Mouse (Mus musculus): ENCODE measurements around the gene Atp8a2.
A peak's percentile ranks its signal among the peaks of the same experiment; 100 is the strongest.

Atp8a2 gene

DNA sequence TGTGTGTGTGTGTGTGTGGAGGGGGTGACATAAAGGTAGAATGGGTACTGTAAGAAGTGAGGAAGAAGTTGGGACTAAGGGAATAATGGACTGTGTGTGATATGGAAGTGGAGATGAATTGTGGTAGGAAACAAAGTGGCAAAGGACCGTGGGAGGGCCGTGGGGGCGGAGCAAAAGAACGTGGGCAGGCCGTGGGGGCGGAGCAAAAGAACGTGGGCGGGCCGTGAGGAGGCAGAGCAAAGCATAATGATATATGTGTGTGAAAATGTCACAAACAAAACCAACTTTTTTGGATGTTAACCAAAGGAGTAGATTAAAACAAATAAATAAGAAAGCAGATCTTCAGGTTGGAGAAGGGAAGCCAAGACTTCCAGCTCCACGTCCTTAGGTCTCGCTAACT lies 44.6 kb downstream of the Atp8a2 start:
- DNase-seq (ENCODE audit: low spot score) = no peak

GRCm38 (mm10) chr14:60148893-60149292 lies 48.1 kb downstream of the Atp8a2 start:
- no peak for DNase-seq (ENCODE audit: low spot score)

DNA sequence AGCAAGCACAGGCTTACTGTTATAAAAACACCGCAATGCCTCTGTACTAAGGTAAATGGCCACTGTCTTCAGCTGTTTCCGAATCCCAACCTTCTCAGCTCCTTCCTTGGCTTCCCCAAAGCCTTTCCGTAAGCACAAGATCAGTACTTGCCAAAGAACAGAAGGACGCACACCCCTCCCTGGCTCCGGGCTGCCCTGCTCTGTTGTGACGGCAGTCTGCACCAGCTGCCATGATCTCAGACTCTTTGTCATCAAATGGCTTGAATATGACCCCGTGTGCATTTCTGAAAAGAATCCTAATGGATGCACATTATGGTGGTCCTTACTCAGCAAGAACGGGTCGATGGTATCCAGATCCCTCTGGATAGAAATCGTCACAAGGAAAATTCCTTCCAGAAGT lies 53.7 kb downstream of the Atp8a2 start:
- no peak for DNase-seq (ENCODE audit: low spot score)

DNA sequence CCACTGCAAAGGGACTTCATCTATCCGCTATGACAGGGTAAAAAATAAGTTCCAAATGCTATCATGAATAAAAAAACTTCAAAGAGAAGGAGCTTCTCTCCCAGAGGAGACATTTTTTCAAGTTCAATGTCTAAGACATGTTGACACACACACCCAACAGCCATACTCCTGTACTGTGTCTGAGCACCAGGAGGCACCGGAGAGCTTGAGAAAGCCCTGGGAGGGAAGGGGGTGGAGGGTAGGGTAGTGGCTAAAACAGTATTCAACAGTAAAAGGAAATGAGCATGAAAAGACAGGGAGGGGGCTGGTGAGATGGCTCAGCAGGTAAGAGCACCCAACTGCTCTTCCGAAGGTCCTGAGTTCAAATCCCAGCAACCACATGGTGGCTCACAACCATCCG lies 58.6 kb downstream of the Atp8a2 start:
- no peak for DNase-seq (ENCODE audit: low spot score)

DNA sequence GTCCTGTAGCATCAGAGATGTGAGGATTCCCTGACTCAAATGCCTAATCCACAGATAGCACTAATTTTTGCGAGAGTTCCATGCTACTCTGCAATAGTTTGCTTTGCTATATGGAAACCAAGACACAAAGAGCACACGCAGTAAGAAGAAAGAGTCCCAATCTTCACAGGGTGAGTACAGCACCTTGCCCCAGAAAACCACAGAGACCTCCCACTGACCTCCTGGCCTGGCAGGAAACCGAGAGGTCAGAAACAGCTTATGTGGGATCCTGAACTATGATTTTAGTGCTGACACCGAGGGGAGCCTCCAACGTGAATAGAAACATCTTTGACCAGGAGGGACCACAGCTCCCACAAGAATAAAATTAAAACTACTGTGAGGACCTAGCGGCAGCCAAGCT lies 59.2 kb downstream of the Atp8a2 start:
- DNase-seq (ENCODE audit: low spot score) = no peak

- no peak for DNase-seq (ENCODE audit: low spot score)
These were observed 61.2 kb downstream of the Atp8a2 start for GRCm38 (mm10) chr14:60135801-60136200.

- peak; percentile 32 for DNase-seq (ENCODE audit: low spot score)
These were observed 62.3 kb downstream of the Atp8a2 start for GRCm38 (mm10) chr14:60134720-60135119.

- DNase-seq (ENCODE audit: low spot score) = no peak
These were observed 65.6 kb downstream of the Atp8a2 start for GRCm38 (mm10) chr14:60131196-60131876.

DNA sequence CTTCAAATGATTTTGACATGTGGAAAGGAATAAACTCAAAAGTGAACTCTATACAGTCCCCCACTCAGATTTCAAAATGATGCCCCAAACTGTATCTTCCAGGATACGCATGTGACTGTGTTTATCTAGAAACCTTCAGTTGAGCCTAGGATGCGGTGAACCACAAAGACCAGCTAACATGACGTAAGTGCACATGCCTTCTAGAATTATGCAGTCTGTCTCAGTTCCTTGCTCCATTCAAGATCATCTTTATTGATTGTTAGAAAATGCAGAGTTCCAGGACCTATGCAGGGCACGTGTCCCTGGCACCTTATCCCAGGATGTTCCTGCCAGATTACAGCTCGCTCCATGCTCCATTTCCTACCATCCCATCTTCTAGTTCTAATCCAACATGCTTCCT lies 67.4 kb downstream of the Atp8a2 start:
- DNase-seq (ENCODE audit: low spot score) = no peak

DNA sequence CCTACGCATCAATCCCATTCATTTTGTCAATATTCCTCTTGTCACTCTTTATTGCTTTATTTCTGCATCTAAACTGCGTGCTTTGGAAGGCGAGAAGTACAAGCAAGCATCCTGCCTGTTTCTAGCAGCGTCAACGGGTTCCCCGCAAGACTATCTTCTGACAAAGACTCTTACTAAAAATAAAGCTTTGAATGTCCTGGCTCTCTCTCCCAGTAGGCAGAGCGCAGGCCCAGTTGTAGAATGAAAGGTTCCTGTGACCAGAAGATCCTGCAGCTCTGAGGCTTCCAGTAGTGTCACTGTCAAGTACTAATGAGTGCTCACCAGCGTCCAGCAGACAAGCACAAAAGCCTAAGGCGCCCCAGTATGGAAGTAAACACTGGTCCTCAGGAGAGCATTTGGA lies 71.8 kb downstream of the Atp8a2 start:
- DNase-seq (ENCODE audit: low spot score) = no peak

DNA sequence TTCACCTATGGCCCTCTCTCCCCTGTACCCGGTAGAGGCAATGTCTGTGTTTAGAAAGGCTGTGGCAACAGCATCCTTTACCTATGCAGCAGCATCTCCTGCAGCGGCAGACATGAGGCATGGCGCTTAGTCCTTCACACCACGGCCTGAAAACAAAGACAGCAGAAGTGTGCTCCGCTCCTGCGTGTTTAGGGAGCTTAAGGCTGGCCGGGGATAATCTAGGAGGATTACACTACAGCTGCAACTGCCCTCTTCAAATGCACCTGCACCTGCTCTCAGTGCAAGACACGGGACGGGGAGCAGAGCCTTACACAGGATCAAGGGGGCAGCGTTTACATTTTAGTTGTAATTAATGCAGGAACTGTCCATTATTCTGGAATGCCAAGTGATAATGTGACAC lies 75.4 kb downstream of the Atp8a2 start:
- DNase-seq (ENCODE audit: low spot score) = no peak

GRCm38 (mm10) chr14:60117792-60118585 lies 79.0 kb downstream of the Atp8a2 start:
- no peak for DNase-seq (ENCODE audit: low spot score)

- peak; percentile 53 for DNase-seq (ENCODE audit: low spot score)
These were observed 109.9 kb downstream of the Atp8a2 start for GRCm38 (mm10) chr14:60086808-60087725.

GRCm38 (mm10) chr14:60086254-60086807 lies 110.6 kb downstream of the Atp8a2 start:
- DNase-seq (ENCODE audit: low spot score) = no peak

GRCm38 (mm10) chr14:60082771-60083170 lies 114.2 kb downstream of the Atp8a2 start:
- DNase-seq (ENCODE audit: low spot score) = no peak

DNA sequence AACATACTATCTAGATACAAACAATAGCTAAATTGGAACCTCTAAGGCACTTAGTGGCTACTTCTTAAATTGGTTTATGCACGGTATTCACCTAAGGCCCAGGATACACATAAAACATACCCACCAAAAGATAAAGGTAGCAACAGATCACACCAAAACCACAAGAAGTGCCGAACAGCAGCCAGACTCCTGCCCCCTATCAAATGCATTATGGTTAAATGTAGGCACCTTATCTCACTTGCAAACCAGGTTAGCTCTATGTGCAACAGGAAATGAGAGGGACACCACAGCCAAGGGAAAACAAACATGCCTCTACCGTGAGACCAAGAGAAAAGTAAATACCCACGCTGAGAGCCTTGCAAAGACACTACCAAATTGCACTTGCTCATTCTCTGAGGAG lies 124.5 kb downstream of the Atp8a2 start:
- peak; percentile 12 for DNase-seq (ENCODE audit: low spot score)

DNA sequence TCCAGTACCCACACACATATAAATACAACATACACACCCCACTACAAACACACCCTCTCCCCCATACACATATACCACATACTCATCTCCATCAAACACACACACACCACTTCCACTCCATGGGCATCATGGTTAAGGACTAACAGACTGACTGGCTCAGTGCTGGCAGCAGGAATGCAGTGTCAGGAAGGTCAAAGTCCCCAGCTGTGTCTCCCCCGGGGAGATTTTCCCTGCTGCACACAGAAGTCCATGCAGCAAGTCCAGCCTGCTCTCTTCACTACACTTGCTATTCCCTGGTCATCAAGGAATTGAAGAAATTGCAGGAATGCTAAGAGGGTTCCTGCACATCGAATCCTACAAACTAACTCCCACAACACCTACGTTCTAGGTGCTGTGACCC lies 131.8 kb downstream of the Atp8a2 start:
- DNase-seq (ENCODE audit: low spot score) = peak; percentile 61

DNA sequence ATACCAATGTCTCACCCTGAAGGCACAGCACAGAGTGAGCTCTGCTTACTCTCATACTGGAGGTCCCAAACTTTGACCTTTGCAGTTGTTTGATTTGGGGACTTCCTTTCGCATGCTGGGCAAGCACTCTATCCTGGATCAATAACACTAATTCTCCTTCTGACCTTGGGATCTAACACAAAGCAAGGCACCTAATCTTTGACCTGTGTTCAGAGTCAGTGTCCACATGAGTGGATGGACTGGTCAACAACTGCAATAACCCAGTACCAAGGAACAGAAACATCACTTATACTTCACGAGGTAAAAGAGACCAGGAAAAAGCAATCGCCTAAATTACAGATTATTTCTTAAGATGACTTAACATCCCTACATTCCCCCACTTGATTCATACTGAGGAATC lies 136.0 kb downstream of the Atp8a2 start:
- peak; percentile 50 for DNase-seq (ENCODE audit: low spot score)

GRCm38 (mm10) chr14:60058867-60059266 lies 138.1 kb downstream of the Atp8a2 start:
- DNase-seq (ENCODE audit: low spot score) = no peak

DNA sequence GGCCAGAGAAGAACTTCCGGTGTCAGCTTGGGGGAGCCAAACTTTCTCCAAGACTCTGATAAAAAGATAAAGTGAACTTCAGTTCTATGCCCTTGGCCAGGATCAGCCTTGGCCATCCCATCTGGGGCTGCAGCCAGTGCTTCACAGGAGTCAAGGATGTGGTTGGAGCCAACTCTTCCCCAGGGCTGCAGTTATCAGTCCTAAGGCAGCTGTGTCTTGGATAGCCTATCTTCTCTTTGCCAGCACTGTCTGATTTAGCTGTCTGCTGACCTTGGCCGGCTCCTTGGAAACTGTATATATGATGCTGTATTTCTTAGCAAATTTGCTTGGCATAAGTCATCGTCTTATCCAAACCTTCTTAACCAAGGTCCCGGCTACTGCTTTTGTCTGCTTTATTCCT lies 141.7 kb downstream of the Atp8a2 start:
- no peak for DNase-seq (ENCODE audit: low spot score)

DNA sequence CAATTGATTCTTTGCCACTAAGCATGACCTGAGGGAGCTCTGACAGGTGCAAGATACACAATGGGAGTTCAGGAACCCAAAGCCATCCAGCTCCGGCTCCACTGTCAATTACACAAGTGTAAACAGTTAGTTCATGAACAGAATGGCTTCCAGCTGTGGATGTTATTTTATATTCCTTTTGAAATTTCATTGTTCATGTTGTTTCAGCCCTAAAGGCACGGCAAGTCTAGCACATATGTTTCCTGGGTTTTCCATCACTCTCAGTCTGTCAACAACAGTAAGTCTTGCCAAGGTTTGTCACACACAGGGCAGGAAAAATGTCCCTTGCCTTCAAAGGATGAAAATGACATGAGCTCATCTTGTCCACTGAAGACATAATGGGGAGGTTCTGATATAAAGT lies 166.3 kb downstream of the Atp8a2 start:
- DNase-seq (ENCODE audit: low spot score) = no peak

- DNase-seq (ENCODE audit: low spot score) = no peak
These were observed 169.8 kb downstream of the Atp8a2 start for GRCm38 (mm10) chr14:60027139-60027538.

Measured in yolk sac, embryonic 10.5 days (tissue).